Mouse (Mus musculus) skeletal muscle tissue, postnatal 0 days (tissue): Measurements from ENCODE around the gene Spen. TPM values are rescaled to one million over a fixed set of nuclear protein-coding genes. Genes with fewer than 3 reads are reported as not detected.

Source experiments
- polyA plus RNA-seq: library from polyadenylated mRNA; unstranded; fragments of >200 nt; fragmentation: Nextera tagmentation; extraction: Ambion mirVana; gene quantifications from 2 replicates; pipeline ENCODE4 v1.2.1, GENCODE M21; 2015

The Spen gene
- polyA plus RNA-seq: 2.7 and 3.3 TPM in 2 replicates

GRCm38 (mm10) chr4:141538408-141539212 is at the start of gene Spen:
Gene Spen, minus strand, starts transcription at chr4:141538597.

GRCm38 (mm10) chr4:141444451-141445327 is 93.7 kb downstream of the Spen start, which contains the start of gene Zbtb17:
Gene Zbtb17, plus strand, starts transcription at chr4:141444654.

GRCm38 (mm10) chr4:141435974-141436373 is 102.4 kb downstream of the Spen start, which contains the start of gene Srarp:
Gene Srarp, minus strand, starts transcription at chr4:141436105.

GRCm38 (mm10) chr4:141420192-141420829 is 118.1 kb downstream of the Spen start, which contains the start of gene Hspb7:
Gene Hspb7, plus strand, starts transcription at chr4:141420779.

Other genes with a start within 250 kb of the Spen start
- 0.54 and 0.99 TPM in 2 replicates for gene Epha2, start 237.4 kb downstream of the Spen start, polyA plus RNA-seq
- 0.17 TPM in 1 of 2 replicates, not detected in the other for gene Fam131c, start 170.4 kb downstream of the Spen start, polyA plus RNA-seq
- 0.69 and 1.3 TPM in 2 replicates for gene Clcnka, start 139.9 kb downstream of the Spen start, polyA plus RNA-seq
- gene Clcnkb, start 122.6 kb downstream of the Spen start, polyA plus RNA-seq: 0.06 TPM in 1 of 2 replicates, not detected in the other
- gene Hspb7, start 117.8 kb downstream of the Spen start, polyA plus RNA-seq: 66.3 and 81.8 TPM in 2 replicates
- not detected in 2 replicates for gene Srarp, start 102.5 kb downstream of the Spen start, polyA plus RNA-seq
- 15.5 and 16.1 TPM in 2 replicates for gene Zbtb17, start 93.9 kb downstream of the Spen start, polyA plus RNA-seq
- 7.2 and 9.5 TPM in 2 replicates for gene Fblim1, start 67.5 kb upstream of the Spen start, polyA plus RNA-seq
- 4.8 and 5.6 TPM in 2 replicates for gene Tmem82, start 80.0 kb upstream of the Spen start, polyA plus RNA-seq
- gene Slc25a34, start 85.2 kb upstream of the Spen start, polyA plus RNA-seq: 22.5 and 27.9 TPM in 2 replicates
- 4.0 and 4.2 TPM in 2 replicates for gene Plekhm2, start 126.3 kb upstream of the Spen start, polyA plus RNA-seq
- gene Rsc1a1, start 147.0 kb upstream of the Spen start, polyA plus RNA-seq: 2.4 TPM in 1 of 2 replicates, not detected in the other
- gene Ddi2, start 184.8 kb upstream of the Spen start, polyA plus RNA-seq: 14.3 and 15.1 TPM in 2 replicates
- gene Agmat, start 208.1 kb upstream of the Spen start, polyA plus RNA-seq: 0.63 and 0.83 TPM in 2 replicates